Mouse (Mus musculus) CH12.LX (cell line): Measurements from ENCODE around the gene Psd. TPM values are rescaled to one million over a fixed set of nuclear protein-coding genes. Genes with fewer than 3 reads are reported as not detected.

Source experiments
- DNase-seq: peaks from one replicate; pipeline ENCODE4 v3.0.0-alpha.2; 2013; ENCODE audit errors: extremely low read depth
- H3K27ac ChIP-seq: 2 replicates; pipeline ENCODE4 v1.5.1; 2012; ENCODE audit warnings: low read depth, mild to moderate bottlenecking, control low read depth, moderate library complexity; ENCODE audit not compliant: insufficient read depth
- H3K27me3 ChIP-seq: replicated peaks from 2 replicates; pipeline ENCODE3; 2012; ENCODE audit warnings: inconsistent platforms
- H3K36me3 ChIP-seq, 2 experiments: replicated peaks in 1 of 2; 2 replicates each; pipeline versions ENCODE3 to v1.6.1; 2012; ENCODE audit warnings: inconsistent platforms in 1 of 2, low read length in 1 of 2, mild to moderate bottlenecking in 1 of 2, mixed read lengths in 1 of 2, moderate library complexity in 1 of 2; ENCODE audit not compliant: control insufficient read depth in 1 of 2, insufficient read depth in 1 of 2
- H3K4me1 ChIP-seq, 2 experiments: 2 replicates each; pipeline ENCODE4 v1.6.1; 2012; ENCODE audit warnings: inconsistent platforms in 1 of 2, moderate library complexity in 1 of 2; ENCODE audit not compliant: insufficient read depth in 2 of 2, control insufficient read depth in 1 of 2
- H3K4me2 ChIP-seq: 2 replicates; pipeline ENCODE4 v1.6.1; 2012; ENCODE audit warnings: low read depth, mild to moderate bottlenecking, control low read depth; ENCODE audit not compliant: poor library complexity, insufficient read depth, severe bottlenecking
- H3K4me3 ChIP-seq, 3 experiments: fragments of 150-350 bp in 1 of 3; sonication (generic) in 1 of 3; replicated peaks in 1 of 3; 2 replicates each; pipeline versions ENCODE3 to v1.5.1; 2011 to 2012; ENCODE audit warnings: low read depth in 2 of 3, low read length in 2 of 3, mild to moderate bottlenecking in 2 of 3, moderate library complexity in 2 of 3, control low read depth in 1 of 3, improper control_type of control experiment in 1 of 3, inconsistent platforms in 1 of 3, mixed read lengths in 1 of 3; ENCODE audit not compliant: poor library complexity in 1 of 3
- H3K79me2 ChIP-seq: replicated peaks from 2 replicates; pipeline ENCODE4 v1.6.1; 2012; ENCODE audit warnings: mild to moderate bottlenecking, moderate library complexity; ENCODE audit not compliant: control insufficient read depth, poor library complexity, insufficient read depth, severe bottlenecking; ENCODE audit errors: extremely low read depth
- H3K9ac ChIP-seq: 2 replicates; pipeline ENCODE4 v1.6.1; 2012; ENCODE audit warnings: low read depth, mild to moderate bottlenecking, control low read depth, moderate library complexity; ENCODE audit not compliant: insufficient read depth
- H3K9me3 ChIP-seq: replicated peaks from 2 replicates; pipeline ENCODE3; 2012; ENCODE audit warnings: low read length, inconsistent platforms, mixed read lengths
- CHD1 ChIP-seq: IDR thresholded peaks from 2 replicates; pipeline ENCODE4 v1.6.1; 2012; ENCODE audit warnings: low read depth, low read length, improper control_type of control experiment, inconsistent platforms
- CTCF ChIP-seq, 2 experiments: IDR thresholded peaks in 1 of 2; conservative IDR thresholded peaks in 1 of 2; 2 replicates each; pipeline ENCODE4 v1.5.1; 2011 to 2012; ENCODE audit warnings: low read depth in 2 of 2, low read length in 2 of 2, improper control_type of control experiment in 1 of 2, inconsistent platforms in 1 of 2, mild to moderate bottlenecking in 1 of 2, moderate library complexity in 1 of 2
- E2F4 ChIP-seq: IDR thresholded peaks from 2 replicates; pipeline ENCODE4 v1.6.1; 2011; ENCODE audit warnings: low read depth, low read length, improper control_type of control experiment; ENCODE audit not compliant: insufficient replicate concordance
- ELF1 ChIP-seq: IDR thresholded peaks from 2 replicates; pipeline ENCODE4 v1.6.1; 2014; ENCODE audit warnings: low read depth, mild to moderate bottlenecking, inconsistent platforms, low read length, improper control_type of control experiment
- EP300 ChIP-seq: IDR thresholded peaks from 2 replicates; pipeline ENCODE4 v1.6.1; 2011; ENCODE audit warnings: low read length, improper control_type of control experiment
- JUN ChIP-seq: IDR thresholded peaks from 2 replicates; pipeline ENCODE4 v1.6.1; 2011; ENCODE audit warnings: low read depth, mild to moderate bottlenecking, low read length, improper control_type of control experiment, moderate library complexity; ENCODE audit not compliant: insufficient read depth
- MAFK ChIP-seq: IDR thresholded peaks from 2 replicates; pipeline ENCODE4 v1.6.1; 2011; ENCODE audit warnings: low read length, improper control_type of control experiment; ENCODE audit not compliant: insufficient replicate concordance
- MXI1 ChIP-seq: IDR thresholded peaks from 2 replicates; pipeline ENCODE4 v1.6.1; 2011; ENCODE audit warnings: mild to moderate bottlenecking, low read depth, low read length, improper control_type of control experiment
- NELFE ChIP-seq: IDR thresholded peaks from 2 replicates; pipeline ENCODE4 v1.6.1; 2011; ENCODE audit warnings: low read depth, low read length, improper control_type of control experiment
- NRF1 ChIP-seq: IDR thresholded peaks from 2 replicates; pipeline ENCODE4 v1.6.1; 2014; ENCODE audit warnings: low read depth, mild to moderate bottlenecking, inconsistent platforms, low read length, improper control_type of control experiment, moderate library complexity
- POLR2AphosphoS2 ChIP-seq: IDR thresholded peaks from 2 replicates; pipeline ENCODE4 v1.6.1; 2011; ENCODE audit warnings: low read depth, low read length, improper control_type of control experiment
- RAD21 ChIP-seq: IDR thresholded peaks from 2 replicates; pipeline ENCODE4 v1.6.1; 2011; ENCODE audit warnings: low read depth, mild to moderate bottlenecking, low read length, improper control_type of control experiment, moderate library complexity
- SMC3 ChIP-seq: IDR thresholded peaks from 2 replicates; pipeline ENCODE4 v1.6.1; 2011; ENCODE audit warnings: low read depth, low read length, improper control_type of control experiment
- TBP ChIP-seq: conservative IDR thresholded peaks from 2 replicates; pipeline ENCODE4 v1.6.1; 2011; ENCODE audit warnings: low read depth, low read length, improper control_type of control experiment
- USF2 ChIP-seq: conservative IDR thresholded peaks from 2 replicates; pipeline ENCODE4 v1.6.1; 2011; ENCODE audit warnings: low read depth, low read length, improper control_type of control experiment
- ZC3H11A ChIP-seq: IDR thresholded peaks from 2 replicates; pipeline ENCODE4 v1.6.1; 2012; ENCODE audit warnings: low read depth, mild to moderate bottlenecking, inconsistent platforms, low read length, improper control_type of control experiment
- ZMIZ1 ChIP-seq: IDR thresholded peaks from 2 replicates; pipeline ENCODE4 v1.6.1; 2012; ENCODE audit warnings: low read depth, mild to moderate bottlenecking, inconsistent platforms, low read length, improper control_type of control experiment
- dilution Hi-C: fragments of 300-500 bp; cut with MboI; formaldehyde crosslinking; loops from 2 replicates; pipeline ENCODE4 v1.14.3; 2020; ENCODE audit warnings: low sequenced_read_pairs; ENCODE audit not compliant: extremely low pct_unique_long_range_greater_than_20kb, extremely low pct_ligation_motif_present
- in situ Hi-C: fragments of 300-500 bp; cut with MboI; formaldehyde crosslinking; loops from 3 replicates; pipeline ENCODE4 v1.14.3; 2019; ENCODE audit warnings: low sequenced_read_pairs, low pct_ligation_motif_present, low pct_unique_long_range_greater_than_20kb, mixed read lengths
- polyA plus RNA-seq: library from polyadenylated mRNA; unstranded; fragments of >175 nt; gene quantifications from 2 replicates; pipeline ENCODE4 v1.2.1, GENCODE M21; 2012; ENCODE audit warnings: low read depth; ENCODE audit not compliant: insufficient read length
- total RNA-seq, 2 experiments: library from RNA; depleted of rRNA; stranded (reverse); fragments of 300-350 nt in 1 of 2; fragments of >200 nt in 1 of 2; gene quantifications; 2 replicates each; pipeline ENCODE4 v1.2.3; 2012 to 2014

Gene Psd
- total and polyA plus RNA-seq, 3 experiments, result 0.70 to 20.1 (median 2.2) TPM

DNA sequence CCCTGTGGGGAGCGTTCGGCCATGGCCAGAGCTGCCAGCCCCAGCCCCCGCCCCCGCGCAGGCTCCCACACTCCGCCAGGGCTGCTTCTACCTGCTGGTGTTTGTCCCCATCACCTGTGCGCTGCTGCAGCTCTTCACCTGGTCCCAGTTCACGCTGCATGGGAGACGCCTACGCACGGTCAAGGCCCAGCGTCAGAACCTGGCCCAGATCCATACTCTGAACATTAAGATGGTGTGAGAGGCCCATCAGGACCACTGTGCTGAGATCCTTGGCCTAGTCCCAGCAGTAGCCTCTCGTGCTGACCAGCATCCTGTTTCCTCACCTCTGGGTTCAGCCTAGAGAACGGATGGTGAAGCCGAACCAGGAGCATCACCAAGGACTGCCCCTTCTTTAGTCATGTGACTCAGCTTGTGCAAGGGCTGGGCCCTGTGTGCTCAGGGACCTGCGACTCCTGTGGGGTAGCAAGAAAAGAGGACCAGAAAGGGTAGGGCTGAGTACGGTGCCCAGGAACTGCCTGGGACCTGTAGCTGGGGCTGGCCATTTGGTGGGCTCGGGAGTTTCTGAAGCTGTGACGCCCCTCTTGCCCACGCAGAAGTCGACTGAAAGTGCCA lies 47.6 kb upstream of the Psd start:
- no peak overlapping the region for H3K9ac ChIP-seq
- H3K27me3 ChIP-seq, result no peaks in the 10 kb centered on the region
- H3K36me3 ChIP-seq, result peaks cover 33 to 83% of the 10 kb centered on the region in 2 experiments
- in situ Hi-C loops (no loop called here), dilution Hi-C loops (no loop called here)
- no peaks in the 10 kb centered on the region for H3K79me2 ChIP-seq
- no peak overlapping the region for H3K4me3 ChIP-seq
- H3K27ac ChIP-seq, result no peak overlapping the region
- TF ChIP-seq EP300, result no peak
- no peak for TF ChIP-seq TBP
- H3K9me3 ChIP-seq, result no peaks in the 10 kb centered on the region
- no peak overlapping the region for H3K4me2 ChIP-seq
- H3K4me1 ChIP-seq, result 0 out of 4 replicates have a peak, but pooled peaks cover 0 to 4% of the 10 kb centered on the region in 2 experiments
- no peak for DNase-seq

DNA sequence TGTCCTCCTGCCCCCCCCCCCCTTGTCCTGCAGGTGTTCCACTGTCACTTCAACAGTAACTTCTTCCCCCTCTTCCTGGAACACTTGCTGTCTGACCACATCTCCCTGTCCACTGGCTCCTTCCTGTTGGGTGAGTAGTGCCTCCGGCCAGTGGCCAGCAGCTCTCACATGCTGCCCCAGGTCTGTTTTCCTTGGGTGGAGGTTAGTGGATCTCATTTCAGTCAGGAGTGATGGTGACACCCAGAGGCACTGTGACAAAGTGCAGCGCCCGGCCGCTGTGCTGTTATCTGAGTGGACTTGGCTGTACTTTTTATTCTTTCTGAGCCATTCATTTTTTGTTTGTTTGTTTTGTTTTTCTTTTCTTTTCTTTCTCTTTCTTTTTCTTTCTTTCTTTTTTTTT lies 42.2 kb upstream of the Psd start:
- Histone ChIP-seq H3K9ac (no peak overlapping the region), H3K79me2 (no peaks in the 10 kb centered on the region), H3K36me3 (peaks cover 0 to 52% of the 10 kb centered on the region in 2 experiments), H3K27ac (no peak overlapping the region), H3K4me1 (no peaks in the 10 kb centered on the region), H3K4me2 (no peak overlapping the region), H3K4me3 (no peak overlapping the region), H3K9me3 (no peaks in the 10 kb centered on the region), H3K27me3 (no peaks in the 10 kb centered on the region)
- in situ Hi-C loops, result loop anchor here (10.0 kb wide), 1 partner anchor 234 kb away; the partner anchor contains the start of gene Elovl3
- dilution Hi-C loops, result no loop called here
- peak; percentile 42 for DNase-seq
- TF ChIP-seq SMC3 (peak; percentile 64), RAD21 (peak; percentile 73), ZMIZ1 (no peak), CTCF (conservative IDR thresholded peaks at IDR 0.05 in 1 of 2, IDR thresholded peaks at IDR 0.05 in 1 of 2; ENCODE audit: low read depth in 2 of 2, low read length in 2 of 2) (peak in 1 of 2 experiments; percentile 74; a peak in 2 of 4 replicates), ZC3H11A (no peak)
- TF ChIP-seq, all 38 proteins: peak for 3

- no peak for TF ChIP-seq CHD1
- no peak for TF ChIP-seq SMC3
- no peak for TF ChIP-seq USF2
- no peak for TF ChIP-seq MAFK
- no peak for TF ChIP-seq ELF1
- no peak for TF ChIP-seq E2F4
- no peak for TF ChIP-seq MXI1
- no peak for TF ChIP-seq NRF1
- no peak for TF ChIP-seq POLR2AphosphoS2
- no peak for TF ChIP-seq JUN
- no peak for TF ChIP-seq EP300
- no peak for TF ChIP-seq ZC3H11A
- TF ChIP-seq RAD21, result no peak
- TF ChIP-seq NELFE, result no peak
- in situ Hi-C loops (loop anchor here (10.0 kb wide), 1 partner anchor 233 kb away; the partner anchor contains the start of gene Elovl3), dilution Hi-C loops (no loop called here)
- Histone ChIP-seq H3K79me2 (no peaks in the 10 kb centered on the region), H3K36me3 (peaks cover 0 to 48% of the 10 kb centered on the region in 2 experiments), H3K9me3 (no peaks in the 10 kb centered on the region), H3K27ac (no peak overlapping the region), H3K9ac (no peak overlapping the region), H3K4me3 (no peak overlapping the region), H3K4me2 (no peak overlapping the region), H3K27me3 (no peaks in the 10 kb centered on the region), H3K4me1 (peaks cover 0 to 5% of the 10 kb centered on the region in 2 experiments; a peak in 1 of 4 replicates)
- no peak for DNase-seq
Measured at GRCm38 (mm10) chr19:46367798-46368590, 41.0 kb upstream of the Psd start.
